Mouse (Mus musculus): ENCODE data around the gene Tns1. TPM values are rescaled to one million over a fixed set of nuclear protein-coding genes. Genes with fewer than 3 reads are reported as not detected.

The Tns1 gene
- polyA plus RNA-seq, 1 experiment from 2014 or later, result 38.5 TPM

GRCm38 (mm10) chr1:73958210-73958983, 165.9 kb downstream of the Tns1 start:
- Histone ChIP-seq H3K9ac (no peak overlapping the region), H3K4me1 (peaks cover 50% of the 10 kb centered on the region), H3K4me3 (no peak overlapping the region), H3K36me3 (peaks cover 18% of the 10 kb centered on the region), H3K9me3 (no peaks in the 10 kb centered on the region), H3K4me2 (no peak overlapping the region), H3K27ac (no peak overlapping the region), H3K27me3 (no peaks in the 10 kb centered on the region)
- 44% methylated on average over 9 of the region's 9 CpGs for WGBS
- no peak for ATAC-seq (ENCODE audit: insufficient number of reproducible peaks, insufficient read depth, low FRiP score, low TSS enrichment, low read depth)

GRCm38 (mm10) chr1:73957428-73957827, 166.8 kb downstream of the Tns1 start:
- peaks cover 41% of the 10 kb centered on the region for H3K4me1 ChIP-seq
- H3K4me3 ChIP-seq, result no peak overlapping the region
- no peak overlapping the region for H3K4me2 ChIP-seq
- ATAC-seq (ENCODE audit: insufficient number of reproducible peaks, insufficient read depth, low FRiP score, low TSS enrichment, low read depth), result no peak
- H3K27ac ChIP-seq, result no peak overlapping the region
- no peaks in the 10 kb centered on the region for H3K27me3 ChIP-seq
- 80% methylated on average over 4 of the region's 4 CpGs for WGBS
- no peak overlapping the region for H3K9ac ChIP-seq
- no peaks in the 10 kb centered on the region for H3K9me3 ChIP-seq
- H3K36me3 ChIP-seq, result peaks cover 28% of the 10 kb centered on the region

GRCm38 (mm10) chr1:73956320-73956719, 167.9 kb downstream of the Tns1 start:
- Histone ChIP-seq H3K4me2 (no peak overlapping the region), H3K9me3 (no peaks in the 10 kb centered on the region), H3K4me3 (no peak overlapping the region), H3K27me3 (no peaks in the 10 kb centered on the region), H3K4me1 (peaks cover 37% of the 10 kb centered on the region), H3K9ac (no peak overlapping the region), H3K36me3 (peaks cover 39% of the 10 kb centered on the region), H3K27ac (peak overlapping the region; percentile 29; the same call in 1 of the 2 replicates)
- WGBS, result 64% methylated on average over 1 of the region's 1 CpGs
- no peak for ATAC-seq (ENCODE audit: insufficient number of reproducible peaks, insufficient read depth, low FRiP score, low TSS enrichment, low read depth)

GRCm38 (mm10) chr1:73955259-73955842, 168.9 kb downstream of the Tns1 start:
- H3K27ac ChIP-seq, result peak overlapping the region; percentile 39
- no peaks in the 10 kb centered on the region for H3K27me3 ChIP-seq
- peaks cover 36% of the 10 kb centered on the region for H3K36me3 ChIP-seq
- H3K4me2 ChIP-seq, result no peak overlapping the region
- H3K9ac ChIP-seq, result no peak overlapping the region
- peaks cover 37% of the 10 kb centered on the region for H3K4me1 ChIP-seq
- ATAC-seq (ENCODE audit: insufficient number of reproducible peaks, insufficient read depth, low FRiP score, low TSS enrichment, low read depth), result no peak
- no peak overlapping the region for H3K4me3 ChIP-seq
- H3K9me3 ChIP-seq, result no peaks in the 10 kb centered on the region
- 19% methylated on average over 4 of the region's 4 CpGs for WGBS

- peaks cover 36% of the 10 kb centered on the region for H3K36me3 ChIP-seq
- no peak for ATAC-seq (ENCODE audit: insufficient number of reproducible peaks, insufficient read depth, low FRiP score, low TSS enrichment, low read depth)
- no peaks in the 10 kb centered on the region for H3K9me3 ChIP-seq
- H3K27ac ChIP-seq, result no peak overlapping the region
- WGBS, result 56% methylated on average over 4 of the region's 4 CpGs
- H3K27me3 ChIP-seq, result no peaks in the 10 kb centered on the region
- H3K4me1 ChIP-seq, result peaks cover 37% of the 10 kb centered on the region
- H3K4me2 ChIP-seq, result no peak overlapping the region
- no peak overlapping the region for H3K4me3 ChIP-seq
- H3K9ac ChIP-seq, result no peak overlapping the region
Measured at GRCm38 (mm10) chr1:73954614-73955013, 169.6 kb downstream of the Tns1 start.

GRCm38 (mm10) chr1:73954015-73954408, 170.2 kb downstream of the Tns1 start:
- no peak for ATAC-seq (ENCODE audit: insufficient number of reproducible peaks, insufficient read depth, low FRiP score, low TSS enrichment, low read depth)
- Histone ChIP-seq H3K4me1 (peaks cover 37% of the 10 kb centered on the region), H3K4me2 (no peak overlapping the region), H3K4me3 (no peak overlapping the region), H3K36me3 (peaks cover 36% of the 10 kb centered on the region), H3K27ac (no peak overlapping the region), H3K9ac (no peak overlapping the region), H3K27me3 (no peaks in the 10 kb centered on the region), H3K9me3 (no peaks in the 10 kb centered on the region)
- WGBS, result 91% methylated on average over 6 of the region's 6 CpGs

- H3K9ac ChIP-seq, result no peak overlapping the region
- no peak overlapping the region for H3K27ac ChIP-seq
- no peak overlapping the region for H3K4me3 ChIP-seq
- no peaks in the 10 kb centered on the region for H3K9me3 ChIP-seq
- ATAC-seq (ENCODE audit: insufficient number of reproducible peaks, insufficient read depth, low FRiP score, low TSS enrichment, low read depth), result no peak
- no peaks in the 10 kb centered on the region for H3K27me3 ChIP-seq
- H3K4me1 ChIP-seq, result peaks cover 34% of the 10 kb centered on the region
- peaks cover 36% of the 10 kb centered on the region for H3K36me3 ChIP-seq
- 90% methylated on average over 20 of the region's 20 CpGs for WGBS
- H3K4me2 ChIP-seq, result no peak overlapping the region
Measured at GRCm38 (mm10) chr1:73953317-73954014, 170.8 kb downstream of the Tns1 start.

- H3K27me3 ChIP-seq, result no peaks in the 10 kb centered on the region
- H3K4me3 ChIP-seq, result no peak overlapping the region
- H3K27ac ChIP-seq, result no peak overlapping the region
- peaks cover 32% of the 10 kb centered on the region for H3K36me3 ChIP-seq
- 91% methylated on average over 10 of the region's 10 CpGs for WGBS
- no peak overlapping the region for H3K9ac ChIP-seq
- peaks cover 28% of the 10 kb centered on the region for H3K4me1 ChIP-seq
- no peak overlapping the region for H3K4me2 ChIP-seq
- no peaks in the 10 kb centered on the region for H3K9me3 ChIP-seq
- no peak for ATAC-seq (ENCODE audit: insufficient number of reproducible peaks, insufficient read depth, low FRiP score, low TSS enrichment, low read depth)
Measured at GRCm38 (mm10) chr1:73952598-73952997, 171.7 kb downstream of the Tns1 start.

GRCm38 (mm10) chr1:73951178-73951577, 173.1 kb downstream of the Tns1 start:
- Histone ChIP-seq H3K4me2 (no peak overlapping the region), H3K36me3 (peaks cover 32% of the 10 kb centered on the region), H3K9me3 (no peaks in the 10 kb centered on the region), H3K27ac (no peak overlapping the region), H3K9ac (no peak overlapping the region), H3K4me1 (peaks cover 18% of the 10 kb centered on the region), H3K27me3 (no peaks in the 10 kb centered on the region), H3K4me3 (no peak overlapping the region)
- ATAC-seq (ENCODE audit: insufficient number of reproducible peaks, insufficient read depth, low FRiP score, low TSS enrichment, low read depth), result no peak
- WGBS, result 89% methylated on average over 3 of the region's 3 CpGs

GRCm38 (mm10) chr1:73948757-73949156, 175.5 kb downstream of the Tns1 start:
- Histone ChIP-seq H3K4me1 (peaks cover 8% of the 10 kb centered on the region), H3K27ac (no peak overlapping the region), H3K36me3 (peaks cover 28% of the 10 kb centered on the region), H3K9me3 (no peaks in the 10 kb centered on the region), H3K27me3 (no peaks in the 10 kb centered on the region), H3K4me3 (no peak overlapping the region), H3K4me2 (no peak overlapping the region), H3K9ac (no peak overlapping the region)
- ATAC-seq (ENCODE audit: insufficient number of reproducible peaks, insufficient read depth, low FRiP score, low TSS enrichment, low read depth), result no peak
- whole genome bisulfite sequencing, result 67% methylated on average over 5 of the region's 5 CpGs

GRCm38 (mm10) chr1:73947525-73948304, 176.5 kb downstream of the Tns1 start:
- no peak overlapping the region for H3K4me3 ChIP-seq
- H3K36me3 ChIP-seq, result peaks cover 18% of the 10 kb centered on the region
- H3K9ac ChIP-seq, result no peak overlapping the region
- H3K4me1 ChIP-seq, result peaks cover 19% of the 10 kb centered on the region
- H3K27ac ChIP-seq, result no peak overlapping the region
- ATAC-seq (ENCODE audit: insufficient number of reproducible peaks, insufficient read depth, low FRiP score, low TSS enrichment, low read depth), result no peak
- WGBS, result 82% methylated on average over 15 of the region's 15 CpGs
- no peak overlapping the region for H3K4me2 ChIP-seq
- H3K27me3 ChIP-seq, result no peaks in the 10 kb centered on the region
- no peaks in the 10 kb centered on the region for H3K9me3 ChIP-seq
